Mouse (Mus musculus): ENCODE data around the gene Nuak1. TPM values are rescaled to one million over a fixed set of nuclear protein-coding genes. Genes with fewer than 3 reads are reported as not detected.

Gene Nuak1
- polyA plus RNA-seq, 1 experiment from 2014 or later, result 0.13 TPM

- H3K4me2 ChIP-seq (ENCODE audit: low read depth, low read length), result no peak overlapping the region
- 65% methylated on average over 4 of the region's 4 CpGs for WGBS (ENCODE audit: insufficient replicate concordance)
- no peak overlapping the region for H3K27ac ChIP-seq (ENCODE audit: low read length)
- H3K9ac ChIP-seq (ENCODE audit: low read depth, low read length), result no peak overlapping the region
- H3K36me3 ChIP-seq (ENCODE audit: control insufficient read depth, insufficient read depth), result no peaks in the 10 kb centered on the region
- no peaks in the 10 kb centered on the region for H3K9me3 ChIP-seq (replicated peaks; ENCODE audit: control insufficient read depth, low read length)
- peaks cover 11% of the 10 kb centered on the region for H3K4me1 ChIP-seq (ENCODE audit: control insufficient read depth, low read depth, low read length)
- ATAC-seq (ENCODE audit: low read depth), result no peak
- no peaks in the 10 kb centered on the region for H3K27me3 ChIP-seq (ENCODE audit: control insufficient read depth, insufficient read depth, low read depth, low read length)
- no peak overlapping the region for H3K4me3 ChIP-seq (ENCODE audit: low read depth, low read length)
Observed at GRCm38 (mm10) chr10:84480146-84480545, 39.7 kb upstream of the Nuak1 start.

GRCm38 (mm10) chr10:84477613-84478076, 37.2 kb upstream of the Nuak1 start:
- no peaks in the 10 kb centered on the region for H3K36me3 ChIP-seq (ENCODE audit: control insufficient read depth, insufficient read depth)
- peak; percentile 41 for ATAC-seq (ENCODE audit: low read depth)
- peaks cover 11% of the 10 kb centered on the region for H3K4me1 ChIP-seq (ENCODE audit: control insufficient read depth, low read depth, low read length)
- H3K9ac ChIP-seq (ENCODE audit: low read depth, low read length), result no peak overlapping the region
- WGBS (ENCODE audit: insufficient replicate concordance), result 38% methylated on average over 3 of the region's 3 CpGs
- H3K4me2 ChIP-seq (ENCODE audit: low read depth, low read length), result no peak overlapping the region
- H3K27me3 ChIP-seq (ENCODE audit: control insufficient read depth, insufficient read depth, low read depth, low read length), result no peaks in the 10 kb centered on the region
- H3K4me3 ChIP-seq (ENCODE audit: low read depth, low read length), result no peak overlapping the region
- H3K27ac ChIP-seq (ENCODE audit: low read length), result no peak overlapping the region
- no peaks in the 10 kb centered on the region for H3K9me3 ChIP-seq (replicated peaks; ENCODE audit: control insufficient read depth, low read length)

- Histone ChIP-seq H3K9me3 (replicated peaks; ENCODE audit: control insufficient read depth, low read length) (no peaks in the 10 kb centered on the region), H3K27me3 (ENCODE audit: control insufficient read depth, insufficient read depth, low read depth, low read length) (no peaks in the 10 kb centered on the region), H3K4me1 (ENCODE audit: control insufficient read depth, low read depth, low read length) (peaks cover 11% of the 10 kb centered on the region), H3K4me3 (ENCODE audit: low read depth, low read length) (no peak overlapping the region), H3K9ac (ENCODE audit: low read depth, low read length) (no peak overlapping the region), H3K27ac (ENCODE audit: low read length) (no peak overlapping the region), H3K4me2 (ENCODE audit: low read depth, low read length) (no peak overlapping the region), H3K36me3 (ENCODE audit: control insufficient read depth, insufficient read depth) (no peaks in the 10 kb centered on the region)
- no peak for ATAC-seq (ENCODE audit: low read depth)
- 51% methylated on average over 4 of the region's 4 CpGs for WGBS (ENCODE audit: insufficient replicate concordance)
Observed at GRCm38 (mm10) chr10:84477045-84477612, 36.7 kb upstream of the Nuak1 start.

GRCm38 (mm10) chr10:84467555-84468164, 27.3 kb upstream of the Nuak1 start:
- H3K9me3 ChIP-seq (replicated peaks; ENCODE audit: control insufficient read depth, low read length), result no peaks in the 10 kb centered on the region
- H3K27ac ChIP-seq (ENCODE audit: low read length), result no peak overlapping the region
- no peak overlapping the region for H3K4me2 ChIP-seq (ENCODE audit: low read depth, low read length)
- no peaks in the 10 kb centered on the region for H3K27me3 ChIP-seq (ENCODE audit: control insufficient read depth, insufficient read depth, low read depth, low read length)
- H3K4me3 ChIP-seq (ENCODE audit: low read depth, low read length), result no peak overlapping the region
- WGBS (ENCODE audit: insufficient replicate concordance), result 49% methylated on average over 6 of the region's 6 CpGs
- no peaks in the 10 kb centered on the region for H3K4me1 ChIP-seq (ENCODE audit: control insufficient read depth, low read depth, low read length)
- H3K36me3 ChIP-seq (ENCODE audit: control insufficient read depth, insufficient read depth), result no peaks in the 10 kb centered on the region
- no peak overlapping the region for H3K9ac ChIP-seq (ENCODE audit: low read depth, low read length)
- ATAC-seq (ENCODE audit: low read depth), result no peak

- H3K9me3 ChIP-seq (replicated peaks; ENCODE audit: control insufficient read depth, low read length), result no peaks in the 10 kb centered on the region
- H3K4me2 ChIP-seq (ENCODE audit: low read depth, low read length), result no peak overlapping the region
- H3K4me1 ChIP-seq (ENCODE audit: control insufficient read depth, low read depth, low read length), result no peaks in the 10 kb centered on the region
- H3K4me3 ChIP-seq (ENCODE audit: low read depth, low read length), result no peak overlapping the region
- H3K36me3 ChIP-seq (ENCODE audit: control insufficient read depth, insufficient read depth), result no peaks in the 10 kb centered on the region
- no peak overlapping the region for H3K27ac ChIP-seq (ENCODE audit: low read length)
- no peak overlapping the region for H3K9ac ChIP-seq (ENCODE audit: low read depth, low read length)
- no peak for ATAC-seq (ENCODE audit: low read depth)
- 50% methylated on average over 4 of the region's 4 CpGs for WGBS (ENCODE audit: insufficient replicate concordance)
- H3K27me3 ChIP-seq (ENCODE audit: control insufficient read depth, insufficient read depth, low read depth, low read length), result no peaks in the 10 kb centered on the region
Observed at GRCm38 (mm10) chr10:84465511-84465910, 25.1 kb upstream of the Nuak1 start.

GRCm38 (mm10) chr10:84460420-84461101, 20.2 kb upstream of the Nuak1 start:
- 0 out of 2 replicates have a peak, but pooled peaks have one; percentile 32 for ATAC-seq (ENCODE audit: low read depth)
- Histone ChIP-seq H3K4me2 (ENCODE audit: low read depth, low read length) (no peak overlapping the region), H3K36me3 (ENCODE audit: control insufficient read depth, insufficient read depth) (no peaks in the 10 kb centered on the region), H3K9ac (ENCODE audit: low read depth, low read length) (no peak overlapping the region), H3K27me3 (ENCODE audit: control insufficient read depth, insufficient read depth, low read depth, low read length) (no peaks in the 10 kb centered on the region), H3K27ac (ENCODE audit: low read length) (no peak overlapping the region), H3K4me1 (ENCODE audit: control insufficient read depth, low read depth, low read length) (no peaks in the 10 kb centered on the region), H3K9me3 (replicated peaks; ENCODE audit: control insufficient read depth, low read length) (no peaks in the 10 kb centered on the region), H3K4me3 (ENCODE audit: low read depth, low read length) (no peak overlapping the region)
- WGBS (ENCODE audit: insufficient replicate concordance), result 50% methylated on average over 8 of the region's 8 CpGs

- WGBS (ENCODE audit: insufficient replicate concordance), result 52% methylated on average over 5 of the region's 5 CpGs
- Histone ChIP-seq H3K4me1 (ENCODE audit: control insufficient read depth, low read depth, low read length) (no peaks in the 10 kb centered on the region), H3K9me3 (replicated peaks; ENCODE audit: control insufficient read depth, low read length) (no peaks in the 10 kb centered on the region), H3K36me3 (ENCODE audit: control insufficient read depth, insufficient read depth) (no peaks in the 10 kb centered on the region), H3K4me2 (ENCODE audit: low read depth, low read length) (no peak overlapping the region), H3K27ac (ENCODE audit: low read length) (no peak overlapping the region), H3K4me3 (ENCODE audit: low read depth, low read length) (no peak overlapping the region), H3K9ac (ENCODE audit: low read depth, low read length) (no peak overlapping the region), H3K27me3 (ENCODE audit: control insufficient read depth, insufficient read depth, low read depth, low read length) (no peaks in the 10 kb centered on the region)
- ATAC-seq (ENCODE audit: low read depth), result no peak
Observed at GRCm38 (mm10) chr10:84458094-84458493, 17.7 kb upstream of the Nuak1 start.

GRCm38 (mm10) chr10:84457539-84457938, 17.1 kb upstream of the Nuak1 start:
- ATAC-seq (ENCODE audit: low read depth), result no peak
- Histone ChIP-seq H3K4me3 (ENCODE audit: low read depth, low read length) (no peak overlapping the region), H3K27ac (ENCODE audit: low read length) (no peak overlapping the region), H3K9ac (ENCODE audit: low read depth, low read length) (no peak overlapping the region), H3K36me3 (ENCODE audit: control insufficient read depth, insufficient read depth) (no peaks in the 10 kb centered on the region), H3K4me2 (ENCODE audit: low read depth, low read length) (no peak overlapping the region), H3K27me3 (ENCODE audit: control insufficient read depth, insufficient read depth, low read depth, low read length) (no peaks in the 10 kb centered on the region), H3K4me1 (ENCODE audit: control insufficient read depth, low read depth, low read length) (no peaks in the 10 kb centered on the region), H3K9me3 (replicated peaks; ENCODE audit: control insufficient read depth, low read length) (no peaks in the 10 kb centered on the region)
- 67% methylated on average over 9 of the region's 9 CpGs for WGBS (ENCODE audit: insufficient replicate concordance)

Measured in liver, embryonic 16.5 days (tissue).